Mouse (Mus musculus) embryonic facial prominence, embryonic 15.5 days (tissue): ENCODE results near the gene Adarb2. TPM values are rescaled to one million over a fixed set of nuclear protein-coding genes. Genes with fewer than 3 reads are reported as not detected.

Source experiments
- ATAC-seq: fragments of 200-750 bp; cut with Nextera tagmentation; 2 replicates; pipeline ENCODE4 v1.8.0; 2017; ENCODE audit warnings: low read depth, moderate TSS enrichment; ENCODE audit not compliant: insufficient number of reproducible peaks, low FRiP score, low TSS enrichment
- H3K27ac ChIP-seq: fragments of 300-500 bp; sonication (generic); replicated peaks from 2 replicates; pipeline ENCODE4 v1.5.1; 2015; ENCODE audit warnings: mild to moderate bottlenecking, inconsistent platforms
- H3K27me3 ChIP-seq: fragments of 300-500 bp; sonication (generic); 2 replicates; pipeline ENCODE4 v1.6.1; 2015; ENCODE audit warnings: inconsistent platforms
- H3K36me3 ChIP-seq: fragments of 300-500 bp; sonication (generic); 2 replicates; pipeline ENCODE4 v1.6.1; 2015; ENCODE audit warnings: mild to moderate bottlenecking, inconsistent platforms
- H3K4me1 ChIP-seq: fragments of 300-500 bp; sonication (generic); 2 replicates; pipeline ENCODE4 v1.6.1; 2015; ENCODE audit warnings: inconsistent platforms
- H3K4me2 ChIP-seq: fragments of 300-500 bp; sonication (generic); replicated peaks from 2 replicates; pipeline ENCODE4 v1.6.1; 2015; ENCODE audit warnings: mild to moderate bottlenecking, inconsistent platforms
- H3K4me3 ChIP-seq: fragments of 300-500 bp; sonication (generic); replicated peaks from 2 replicates; pipeline ENCODE4 v1.5.1; 2015; ENCODE audit warnings: mild to moderate bottlenecking, inconsistent platforms
- H3K9ac ChIP-seq: fragments of 300-500 bp; sonication (generic); 2 replicates; pipeline ENCODE4 v1.6.1; 2015; ENCODE audit warnings: inconsistent platforms
- H3K9me3 ChIP-seq: fragments of 300-500 bp; sonication (generic); replicated peaks from 2 replicates; pipeline ENCODE4 v1.6.1; 2016; ENCODE audit warnings: inconsistent platforms
- WGBS: fragments of 180-500 bp; shearing (Covaris S2); methylation state at CpG from one replicate; pipeline ENCODE4 v1.1.7; 2015; 5-methylcytosine and 5-hydroxymethylcytosine counted together
- polyA plus RNA-seq: library from polyadenylated mRNA; unstranded; fragments of >200 nt; fragmentation: Nextera tagmentation; extraction: Ambion mirVana; gene quantifications from 2 replicates; pipeline ENCODE4 v1.2.1, GENCODE M21; 2015

Gene Adarb2
- polyA plus RNA-seq, 1 experiment from 2014 or later = 1.6 TPM

GRCm38 (mm10) chr13:8515979-8516715, 313.5 kb downstream of the Adarb2 start:
- no peaks in the 10 kb centered on the region for H3K36me3 ChIP-seq
- H3K27me3 ChIP-seq = no peaks in the 10 kb centered on the region
- H3K4me3 ChIP-seq = no peak overlapping the region
- H3K9me3 ChIP-seq = no peaks in the 10 kb centered on the region
- no peak for ATAC-seq
- H3K4me2 ChIP-seq = no peak overlapping the region
- H3K27ac ChIP-seq = no peak overlapping the region
- WGBS = 72% methylated on average over 4 of the region's 4 CpGs
- no peaks in the 10 kb centered on the region for H3K4me1 ChIP-seq
- no peak overlapping the region for H3K9ac ChIP-seq

GRCm38 (mm10) chr13:8519204-8519603, 316.5 kb downstream of the Adarb2 start:
- Histone ChIP-seq H3K4me2 (no peak overlapping the region), H3K36me3 (no peaks in the 10 kb centered on the region), H3K4me1 (no peaks in the 10 kb centered on the region), H3K9me3 (no peaks in the 10 kb centered on the region), H3K27ac (no peak overlapping the region), H3K9ac (no peak overlapping the region), H3K4me3 (no peak overlapping the region), H3K27me3 (no peaks in the 10 kb centered on the region)
- ATAC-seq = no peak
- WGBS = 56% methylated on average over 5 of the region's 5 CpGs

DNA sequence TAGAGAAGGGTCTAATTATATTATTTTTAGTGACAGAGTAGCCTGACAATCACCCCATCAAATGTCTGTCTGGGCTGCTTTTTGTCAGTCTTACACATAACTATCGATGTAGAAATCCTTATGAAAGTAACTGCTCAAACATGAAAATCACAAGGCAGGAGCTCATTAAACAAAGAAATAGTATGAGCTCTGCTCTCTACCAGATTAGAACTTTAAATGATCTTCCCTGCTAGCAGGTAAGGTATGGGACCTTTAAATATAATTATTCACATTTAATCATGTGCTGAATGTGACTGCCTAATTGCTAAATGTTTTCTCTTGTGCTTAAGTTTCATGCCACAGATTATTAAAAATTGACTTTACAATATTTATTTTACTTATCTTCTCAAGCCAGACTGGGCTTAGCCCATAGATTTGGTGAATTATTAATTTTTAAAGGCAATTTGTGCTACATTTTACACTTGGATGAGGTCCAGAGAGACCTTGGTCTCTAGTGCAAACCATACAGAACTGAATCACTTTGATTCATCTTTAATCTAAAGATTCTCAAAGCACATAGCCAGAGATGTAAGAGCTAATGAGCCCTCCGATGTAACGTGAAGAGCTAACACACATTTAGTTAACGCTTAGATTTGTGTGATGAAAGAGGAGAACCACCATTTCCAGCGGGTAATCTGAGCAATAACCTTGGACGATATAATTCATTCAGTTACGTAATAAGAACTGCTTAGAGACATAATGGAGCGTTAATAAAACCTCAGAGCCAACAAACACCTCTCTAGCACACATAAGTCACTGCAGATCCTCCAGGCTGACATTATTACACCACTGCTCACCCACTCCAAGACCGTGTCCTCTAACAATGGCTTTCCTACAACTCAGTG, 323.3 kb downstream of the Adarb2 start:
- Histone ChIP-seq H3K9me3 (no peaks in the 10 kb centered on the region), H3K4me3 (no peak overlapping the region), H3K27ac (no peak overlapping the region), H3K4me2 (no peak overlapping the region), H3K4me1 (no peaks in the 10 kb centered on the region), H3K9ac (no peak overlapping the region), H3K36me3 (no peaks in the 10 kb centered on the region), H3K27me3 (no peaks in the 10 kb centered on the region)
- 68% methylated on average over 9 of the region's 9 CpGs for WGBS
- ATAC-seq = no peak

DNA sequence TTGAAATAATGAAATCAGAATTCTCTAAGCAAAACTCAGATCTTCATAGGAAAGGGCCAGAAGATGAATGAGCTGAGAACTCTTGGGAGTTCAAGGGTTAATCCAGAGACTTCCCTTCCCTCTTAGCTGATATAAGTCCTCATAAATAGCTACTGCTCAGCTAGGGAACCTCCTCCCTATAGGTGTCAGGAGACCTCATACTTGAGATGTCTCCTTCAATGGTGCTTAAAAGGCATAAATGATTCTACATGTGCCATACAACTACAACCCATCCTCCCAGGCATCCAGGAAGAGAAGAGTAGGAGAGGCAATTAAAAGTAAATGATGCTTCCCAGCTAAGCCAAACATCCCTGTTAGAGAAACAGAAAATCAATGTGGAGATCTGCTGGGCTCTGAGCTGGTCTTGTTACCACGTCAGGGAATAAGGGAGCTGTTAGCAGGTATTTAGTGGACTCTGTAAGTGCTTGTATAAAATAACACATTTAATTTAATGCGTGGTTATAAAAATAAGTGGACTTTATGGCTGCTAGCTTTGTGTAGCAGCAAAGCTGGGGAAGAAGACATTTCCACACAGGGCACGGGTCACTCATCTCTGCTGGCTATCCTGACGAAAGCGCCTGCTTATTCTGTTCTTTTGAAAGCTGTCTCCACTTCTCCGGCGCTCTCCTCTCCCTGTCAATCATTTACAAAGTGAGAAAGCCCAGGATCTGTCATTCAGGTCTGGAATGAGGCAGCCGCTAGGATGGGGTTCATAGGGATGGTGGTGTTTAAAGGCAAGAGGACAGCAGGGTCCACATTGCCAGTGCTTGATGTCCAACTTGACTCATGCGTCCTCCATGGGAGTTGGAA, 331.8 kb downstream of the Adarb2 start:
- Histone ChIP-seq H3K4me1 (no peaks in the 10 kb centered on the region), H3K9me3 (no peaks in the 10 kb centered on the region), H3K4me2 (no peak overlapping the region), H3K4me3 (no peak overlapping the region), H3K27me3 (no peaks in the 10 kb centered on the region), H3K9ac (no peak overlapping the region), H3K27ac (no peak overlapping the region), H3K36me3 (no peaks in the 10 kb centered on the region)
- WGBS = 85% methylated on average over 9 of the region's 9 CpGs
- no peak for ATAC-seq

GRCm38 (mm10) chr13:8538481-8538880, 335.8 kb downstream of the Adarb2 start:
- Histone ChIP-seq H3K9ac (no peak overlapping the region), H3K9me3 (no peaks in the 10 kb centered on the region), H3K4me3 (no peak overlapping the region), H3K27me3 (no peaks in the 10 kb centered on the region), H3K27ac (no peak overlapping the region), H3K4me1 (no peaks in the 10 kb centered on the region), H3K4me2 (no peak overlapping the region), H3K36me3 (no peaks in the 10 kb centered on the region)
- WGBS = 89% methylated on average over 2 of the region's 2 CpGs
- no peak for ATAC-seq

DNA sequence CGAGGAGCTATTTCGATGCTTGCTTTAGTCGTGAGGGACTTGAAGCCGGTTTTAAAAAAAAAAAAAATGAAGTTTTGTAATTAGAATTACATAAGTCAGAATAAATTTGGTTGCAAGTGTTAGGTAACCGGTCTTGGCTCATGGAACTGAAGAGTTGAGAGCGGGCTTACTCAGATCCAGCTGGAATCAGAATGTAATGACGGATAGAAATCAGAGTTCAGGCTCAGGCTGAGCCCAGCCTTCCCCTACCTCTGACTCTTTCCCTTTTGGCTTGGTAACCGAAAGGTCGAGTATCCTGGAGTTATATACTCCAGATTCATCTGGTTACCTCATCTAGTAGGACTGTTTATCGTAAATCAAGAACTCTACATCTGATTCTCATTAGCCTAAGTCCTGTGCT, 336.2 kb downstream of the Adarb2 start:
- Histone ChIP-seq H3K36me3 (no peaks in the 10 kb centered on the region), H3K27ac (no peak overlapping the region), H3K27me3 (no peaks in the 10 kb centered on the region), H3K9ac (no peak overlapping the region), H3K4me2 (no peak overlapping the region), H3K4me1 (no peaks in the 10 kb centered on the region), H3K9me3 (no peaks in the 10 kb centered on the region), H3K4me3 (no peak overlapping the region)
- ATAC-seq = no peak
- 84% methylated on average over 10 of the region's 10 CpGs for WGBS

GRCm38 (mm10) chr13:8542684-8543083, 340.0 kb downstream of the Adarb2 start:
- no peak overlapping the region for H3K4me3 ChIP-seq
- H3K4me2 ChIP-seq = no peak overlapping the region
- H3K36me3 ChIP-seq = no peaks in the 10 kb centered on the region
- 85% methylated on average over 2 of the region's 2 CpGs for WGBS
- H3K27me3 ChIP-seq = no peaks in the 10 kb centered on the region
- no peak overlapping the region for H3K27ac ChIP-seq
- no peak for ATAC-seq
- H3K4me1 ChIP-seq = no peaks in the 10 kb centered on the region
- no peak overlapping the region for H3K9ac ChIP-seq
- H3K9me3 ChIP-seq = no peaks in the 10 kb centered on the region

- Histone ChIP-seq H3K9me3 (no peaks in the 10 kb centered on the region), H3K4me3 (no peak overlapping the region), H3K36me3 (no peaks in the 10 kb centered on the region), H3K27ac (no peak overlapping the region), H3K4me2 (no peak overlapping the region), H3K4me1 (no peaks in the 10 kb centered on the region), H3K9ac (no peak overlapping the region), H3K27me3 (no peaks in the 10 kb centered on the region)
- no peak for ATAC-seq
- 57% methylated on average over 2 of the region's 2 CpGs for WGBS
Measured at GRCm38 (mm10) chr13:8552242-8552641, 349.6 kb downstream of the Adarb2 start.

DNA sequence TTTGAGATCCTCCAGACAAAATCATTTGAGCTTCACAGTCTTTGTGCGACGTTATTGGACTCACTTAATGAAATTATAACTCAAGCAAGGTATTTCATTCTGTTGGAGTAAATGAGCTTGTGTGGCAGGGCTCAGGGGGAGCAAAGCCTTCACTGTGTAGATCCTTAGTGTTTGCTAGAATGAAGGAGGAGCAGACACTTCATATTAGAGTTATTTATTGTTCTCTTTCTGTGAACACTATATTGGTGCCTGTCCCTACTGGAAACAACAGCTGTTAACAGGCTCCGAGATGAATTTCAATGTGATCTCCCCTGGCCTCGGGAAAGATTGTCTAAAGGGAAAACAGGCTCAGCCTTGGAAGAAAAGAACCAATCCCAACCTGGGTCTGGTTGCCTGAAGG, 355.1 kb downstream of the Adarb2 start:
- no peak for ATAC-seq
- Histone ChIP-seq H3K4me2 (no peak overlapping the region), H3K4me3 (no peak overlapping the region), H3K4me1 (no peaks in the 10 kb centered on the region), H3K9ac (no peak overlapping the region), H3K36me3 (no peaks in the 10 kb centered on the region), H3K27ac (no peak overlapping the region), H3K9me3 (no peaks in the 10 kb centered on the region), H3K27me3 (no peaks in the 10 kb centered on the region)
- 58% methylated on average over 4 of the region's 4 CpGs for WGBS

GRCm38 (mm10) chr13:8560485-8560884, 357.8 kb downstream of the Adarb2 start:
- Histone ChIP-seq H3K9ac (no peak overlapping the region), H3K9me3 (no peaks in the 10 kb centered on the region), H3K4me3 (no peak overlapping the region), H3K27me3 (no peaks in the 10 kb centered on the region), H3K36me3 (no peaks in the 10 kb centered on the region), H3K4me1 (no peaks in the 10 kb centered on the region), H3K27ac (no peak overlapping the region), H3K4me2 (no peak overlapping the region)
- ATAC-seq = no peak

DNA sequence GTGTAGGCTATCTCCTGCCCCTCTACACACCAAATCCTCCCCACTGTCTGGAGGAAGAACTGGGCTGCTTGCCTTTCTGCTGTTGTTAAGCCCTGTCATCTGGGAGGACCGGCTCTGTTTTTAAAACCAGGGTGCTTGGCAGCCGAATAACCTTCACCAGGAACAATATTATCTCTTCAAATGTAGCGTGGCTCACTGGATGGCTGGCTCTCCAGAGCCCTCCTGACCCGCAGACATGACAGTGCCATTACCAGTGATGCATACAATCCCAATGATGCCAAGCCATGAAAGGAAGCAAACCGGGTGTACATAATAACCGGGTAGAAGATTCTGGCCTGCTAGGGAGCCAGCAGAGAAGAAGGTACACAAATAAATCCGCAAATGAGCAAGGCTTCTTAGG, 360.5 kb downstream of the Adarb2 start:
- H3K4me1 ChIP-seq = no peaks in the 10 kb centered on the region
- WGBS = 84% methylated on average over 7 of the region's 7 CpGs
- no peak overlapping the region for H3K4me2 ChIP-seq
- H3K27ac ChIP-seq = no peak overlapping the region
- no peaks in the 10 kb centered on the region for H3K27me3 ChIP-seq
- no peak overlapping the region for H3K9ac ChIP-seq
- H3K4me3 ChIP-seq = no peak overlapping the region
- no peaks in the 10 kb centered on the region for H3K9me3 ChIP-seq
- H3K36me3 ChIP-seq = no peaks in the 10 kb centered on the region
- ATAC-seq = no peak
